8 mouse cellular contexts compared by ENCODE assay signal in the genomic region with DNA sequence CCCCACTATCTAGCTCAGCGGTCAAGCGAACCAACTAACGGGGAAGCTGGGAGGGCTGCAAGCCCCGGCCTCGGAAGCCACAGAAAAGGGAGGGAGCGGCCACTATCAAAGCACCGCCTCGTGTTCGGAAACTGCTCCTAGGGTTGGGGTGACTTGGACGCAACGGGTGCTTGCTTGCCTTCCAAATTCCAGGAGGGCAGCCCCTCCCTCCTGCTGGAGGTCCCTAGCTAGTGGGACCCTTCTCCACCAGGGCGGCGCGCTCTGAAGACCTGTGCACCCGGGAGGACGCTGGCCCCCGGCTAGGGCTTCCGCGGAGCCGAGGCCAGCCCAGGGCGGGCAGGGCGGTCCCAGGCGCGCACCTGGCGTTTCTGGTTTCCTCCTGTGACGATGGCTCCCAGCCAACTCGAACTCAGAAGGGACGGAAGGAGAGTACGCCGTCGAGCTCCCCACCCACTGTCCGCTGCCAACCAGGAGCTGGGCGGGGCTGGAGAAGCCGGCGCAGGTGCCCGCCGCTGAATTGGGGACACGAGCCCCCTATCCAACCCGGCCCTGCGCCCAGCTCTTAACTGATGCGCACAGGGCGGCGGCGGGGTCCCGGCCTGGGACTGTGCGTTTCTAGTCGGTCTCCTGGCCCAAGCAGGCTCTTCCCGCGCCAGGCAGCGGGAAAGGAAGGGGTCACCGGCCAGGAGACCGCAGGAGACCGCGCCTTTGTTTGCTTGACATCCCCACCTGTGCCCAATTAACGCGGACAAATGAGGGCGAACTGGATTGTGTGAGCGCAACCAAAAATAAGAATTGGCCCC. TPM values are rescaled to one million over a fixed set of nuclear protein-coding genes. Genes with fewer than 3 reads are reported as not detected.
A peak's percentile ranks its signal among the peaks of the same experiment; 100 is the strongest.
DNase-seq lines count a peak whose midpoint lies in the region; ATAC-seq and TF ChIP-seq lines count a peak whose summit lies in the region.

No protein-coding gene starts in this region.

- DNase-seq in Muller cell, postnatal 12 days (ENCODE audit: inconsistent ontology term): peak; percentile 37
- peak; percentile 55 to 60 for DNase-seq in cerebellum, adult 2 months
- peak; percentile 36 for DNase-seq in gastrocnemius, postnatal 25 days
- peak; percentile 80 for DNase-seq in kidney, adult 18-20 months
- DNase-seq in thymus, postnatal 4 days: peak; percentile 85
- no peak for DNase-seq in layer of hippocampus, adult 8-10 months (ENCODE audit: low spot score in 2 of 2)

- peak overlapping the region; percentile 82 for H3K4me2 ChIP-seq in lung, embryonic 15.5 days

- no peak for TF ChIP-seq CTCF in cerebellum, adult 2 months (IDR thresholded peaks at IDR 0.05; ENCODE audit: borderline replicate concordance, insufficient read depth, low read depth, low read length)
- TF ChIP-seq CTCF in olfactory bulb, adult 2 months (IDR thresholded peaks at IDR 0.05; ENCODE audit: insufficient read depth, low read depth, low read length): no peak

- no peaks in the 10 kb centered on the region for H3K4me1 ChIP-seq in cerebellum, adult 2 months (ENCODE audit: control insufficient read depth, insufficient read depth, low read length)
- peaks cover 27% of the 10 kb centered on the region for H3K4me1 ChIP-seq in lung, embryonic 15.5 days
- H3K4me1 ChIP-seq in olfactory bulb, adult 2 months (ENCODE audit: control insufficient read depth, insufficient read depth, low read length): peaks cover 10% of the 10 kb centered on the region

- TF ChIP-seq POLR2A in cerebellum, adult 2 months (IDR thresholded peaks at IDR 0.05; ENCODE audit: borderline replicate concordance, insufficient read depth, low read length): no peak
- TF ChIP-seq POLR2A in olfactory bulb, adult 2 months (IDR thresholded peaks at IDR 0.05; ENCODE audit: insufficient read depth, low read depth, low read length): no peak

- peak overlapping the region; percentile 31 for H3K9ac ChIP-seq in lung, embryonic 15.5 days

- peak overlapping the region; percentile 45 for H3K4me3 ChIP-seq in cerebellum, adult 2 months (replicated peaks; ENCODE audit: insufficient read depth, low read depth, low read length)
- H3K4me3 ChIP-seq in lung, embryonic 15.5 days: peak overlapping the region; percentile 39
- H3K4me3 ChIP-seq in olfactory bulb, adult 2 months (ENCODE audit: insufficient read depth, low read depth, low read length): peak overlapping the region; percentile 18

- no peak overlapping the region for H3K27ac ChIP-seq in cerebellum, adult 2 months (ENCODE audit: insufficient read depth, low read length)
- peak overlapping the region; percentile 90 for H3K27ac ChIP-seq in lung, embryonic 15.5 days
- no peak overlapping the region for H3K27ac ChIP-seq in olfactory bulb, adult 2 months (ENCODE audit: insufficient read depth, low read depth, low read length)

- ATAC-seq in lung, embryonic 15.5 days (ENCODE audit: borderline replicate concordance, extremely low read depth, low FRiP score, low TSS enrichment): peak; percentile 89

- H3K36me3 ChIP-seq in lung, embryonic 15.5 days: no peaks in the 10 kb centered on the region

- 1% methylated on average over 58 of the region's 58 CpGs for WGBS in cerebellum, adult 2 months
- under 1% methylated on average over 58 of the region's 58 CpGs for WGBS in lung, embryonic 15.5 days
- 3% methylated on average over 58 of the region's 58 CpGs for WGBS in olfactory bulb, adult 2 months

- no peaks in the 10 kb centered on the region for H3K9me3 ChIP-seq in lung, embryonic 15.5 days

- no peaks in the 10 kb centered on the region for H3K27me3 ChIP-seq in cerebellum, adult 2 months (ENCODE audit: control insufficient read depth, insufficient read depth, low read length)
- peaks cover 13% of the 10 kb centered on the region; the same call in 1 of the 2 replicates for H3K27me3 ChIP-seq in lung, embryonic 15.5 days

RNA-seq across cellular contexts. Expression of a gene that starts 18.5 kb away (rescaled TPM):
- 0.11 and 0.32 TPM in 2 replicates for polyA plus RNA-seq in cerebellum, adult 2 months (2012; rRNA removed)
- total RNA-seq in gastrocnemius, postnatal 25 days (2021): not detected
- polyA plus RNA-seq in lung, embryonic 15.5 days (2015; fragmentation: Nextera tagmentation; extraction: Ambion mirVana): 2.9 TPM in 2 replicates
- polyA plus RNA-seq in olfactory bulb, adult 2 months (2012; ENCODE audit: insufficient read depth, insufficient read length, low replicate concordance, missing spikeins): not detected in 2 replicates
- total RNA-seq in layer of hippocampus, adult 8-10 months (2022): under 1 TPM in 3 of 4 experiments, not detected in 1; 0.27 to 0.80 (median 0.45) TPM

RNA-seq across cellular contexts. Expression of a gene that starts 32.1 kb away (rescaled TPM):
- polyA plus RNA-seq in cerebellum, adult 2 months (2012; rRNA removed): 32.6 and 34.3 TPM in 2 replicates
- 1 to 10 TPM; 2.2 to 4.3 TPM for total RNA-seq in gastrocnemius, postnatal 25 days (2021)
- 40.2 and 43.4 TPM in 2 replicates for polyA plus RNA-seq in lung, embryonic 15.5 days (2015; fragmentation: Nextera tagmentation; extraction: Ambion mirVana)
- polyA plus RNA-seq in olfactory bulb, adult 2 months (2012; ENCODE audit: insufficient read depth, insufficient read length, low replicate concordance, missing spikeins): not detected in 2 replicates
- 10 to 100 TPM; 28.2 to 49.7 (median 35.9) TPM for total RNA-seq in layer of hippocampus, adult 8-10 months (2022)

RNA-seq across cellular contexts. Expression of a gene that starts 51.7 kb away (rescaled TPM):
- polyA plus RNA-seq in cerebellum, adult 2 months (2012; rRNA removed): 0.10 and 0.11 TPM in 2 replicates
- total RNA-seq in gastrocnemius, postnatal 25 days (2021): not detected
- polyA plus RNA-seq in lung, embryonic 15.5 days (2015; fragmentation: Nextera tagmentation; extraction: Ambion mirVana): 1.6 and 2.7 TPM in 2 replicates
- polyA plus RNA-seq in olfactory bulb, adult 2 months (2012; ENCODE audit: insufficient read depth, insufficient read length, low replicate concordance, missing spikeins): not detected in 2 replicates
- total RNA-seq in layer of hippocampus, adult 8-10 months (2022): not detected

RNA-seq across cellular contexts. Expression of a gene that starts 52.6 kb away (rescaled TPM):
- 2.0 and 2.1 TPM in 2 replicates for polyA plus RNA-seq in cerebellum, adult 2 months (2012; rRNA removed)
- total RNA-seq in gastrocnemius, postnatal 25 days (2021): not detected
- polyA plus RNA-seq in lung, embryonic 15.5 days (2015; fragmentation: Nextera tagmentation; extraction: Ambion mirVana): 0.15 and 0.29 TPM in 2 replicates
- not detected in 2 replicates for polyA plus RNA-seq in olfactory bulb, adult 2 months (2012; ENCODE audit: insufficient read depth, insufficient read length, low replicate concordance, missing spikeins)
- 1 to 10 TPM in 2 of 4 experiments, under 1 TPM in 2; 0.49 to 2.0 (median 0.81) TPM for total RNA-seq in layer of hippocampus, adult 8-10 months (2022)

Comparison
In these comparisons a context has a peak if more than half of its experiments do, and no peak if none do; other contexts are left out.
1. DNase-seq: peak in Muller cell, postnatal 12 days (single experiment), cerebellum, adult 2 months (2 of 2), gastrocnemius, postnatal 25 days (single experiment), kidney, adult 18-20 months (single experiment) and thymus, postnatal 4 days (single experiment); none in layer of hippocampus, adult 8-10 months (0 of 2).
2. Peak in every context shown above with its lines, with median percentiles within 50 percentile points of each other: H3K4me3 ChIP-seq.